Mouse (Mus musculus) cerebellum, adult 2 months (tissue): Measurements from ENCODE around the gene Zfyve19. TPM values are rescaled to one million over a fixed set of nuclear protein-coding genes. Genes with fewer than 3 reads are reported as not detected.

Experiments
- DNase-seq, 2 experiments: peaks; one replicate each; pipeline ENCODE4 v3.0.0; 2021
- H3K27ac ChIP-seq: fragments of 200-500 bp; 2 replicates; pipeline ENCODE4 v1.5.1; 2012; ENCODE audit warnings: low read length, control low read depth, inconsistent platforms; ENCODE audit not compliant: insufficient read depth
- H3K27me3 ChIP-seq: fragments of 200-500 bp; 2 replicates; pipeline ENCODE4 v1.6.1; 2012; ENCODE audit warnings: inconsistent platforms, mild to moderate bottlenecking, low read length, moderate library complexity; ENCODE audit not compliant: control insufficient read depth, insufficient read depth
- H3K4me1 ChIP-seq: fragments of 200-500 bp; 2 replicates; pipeline ENCODE4 v1.6.1; 2011; ENCODE audit warnings: low read length; ENCODE audit not compliant: control insufficient read depth, insufficient read depth
- H3K4me3 ChIP-seq: fragments of 200-500 bp; replicated peaks from 2 replicates; pipeline ENCODE3; 2011; ENCODE audit warnings: mild to moderate bottlenecking, low read depth, low read length, control low read depth; ENCODE audit not compliant: insufficient read depth
- CTCF ChIP-seq: fragments of 200-500 bp; IDR thresholded peaks from 2 replicates; pipeline ENCODE4 v1.5.1; 2011; ENCODE audit warnings: low read depth, mild to moderate bottlenecking, control low read depth, low read length, moderate library complexity, borderline replicate concordance; ENCODE audit not compliant: insufficient read depth
- POLR2A ChIP-seq: fragments of 200-500 bp; IDR thresholded peaks from 2 replicates; pipeline ENCODE4 v1.6.1; 2011; ENCODE audit warnings: low read length, control low read depth, borderline replicate concordance; ENCODE audit not compliant: insufficient read depth
- WGBS: fragments of 180-500 bp; shearing (Covaris S2); methylation state at CpG from one replicate; pipeline ENCODE4 v1.1.7; 2018; 5-methylcytosine and 5-hydroxymethylcytosine counted together
- polyA plus RNA-seq: library from polyadenylated mRNA; depleted of rRNA; stranded (reverse); fragments of >200 nt; gene quantifications from 2 replicates; pipeline ENCODE4 v1.2.3, GENCODE M21; 2012

Zfyve19 gene
- polyA plus RNA-seq, 1 experiment = 65.6 TPM

GRCm38 (mm10) chr2:119198934-119199333 is 9.5 kb upstream of the Zfyve19 start:
- Histone ChIP-seq H3K4me3 (no peak overlapping the region), H3K27ac (no peak overlapping the region), H3K27me3 (no peaks in the 10 kb centered on the region), H3K4me1 (no peaks in the 10 kb centered on the region; the same call in 1 of the 2 replicates)
- 46% methylated on average over 3 of the region's 3 CpGs for WGBS
- TF ChIP-seq CTCF = no peak
- no peak for TF ChIP-seq POLR2A
- no peak for DNase-seq

GRCm38 (mm10) chr2:119202914-119203453 is 5.4 kb upstream of the Zfyve19 start:
- TF ChIP-seq CTCF = no peak
- TF ChIP-seq POLR2A = no peak
- no peak overlapping the region for H3K27ac ChIP-seq
- no peak overlapping the region for H3K4me3 ChIP-seq
- no peaks in the 10 kb centered on the region; the same call in 1 of the 2 replicates for H3K4me1 ChIP-seq
- no peaks in the 10 kb centered on the region for H3K27me3 ChIP-seq
- 53% methylated on average over 5 of the region's 5 CpGs for WGBS
- DNase-seq = no peak

- no peak for TF ChIP-seq POLR2A
- no peak for TF ChIP-seq CTCF
- H3K4me1 ChIP-seq = no peaks in the 10 kb centered on the region; the same call in 1 of the 2 replicates
- WGBS = 64% methylated on average over 4 of the region's 4 CpGs
- DNase-seq = no peak
- no peak overlapping the region for H3K4me3 ChIP-seq
- no peak overlapping the region for H3K27ac ChIP-seq
- no peaks in the 10 kb centered on the region for H3K27me3 ChIP-seq
Observed at GRCm38 (mm10) chr2:119203871-119204460, 4.5 kb upstream of the Zfyve19 start.

GRCm38 (mm10) chr2:119207961-119208343 is 465 bp upstream of the Zfyve19 start:
- TF ChIP-seq CTCF (no peak), POLR2A (no peak)
- no peak for DNase-seq
- Histone ChIP-seq H3K4me3 (peak overlapping the region; percentile 74), H3K27ac (no peak overlapping the region), H3K4me1 (no peaks in the 10 kb centered on the region; the same call in 1 of the 2 replicates), H3K27me3 (no peaks in the 10 kb centered on the region)
- 11% methylated on average over 6 of the region's 6 CpGs for WGBS

- TF ChIP-seq POLR2A (no peak), CTCF (no peak)
- WGBS = under 1% methylated on average over 13 of the region's 13 CpGs
- H3K27ac ChIP-seq = no peak overlapping the region
- no peak for DNase-seq
- peak overlapping the region; percentile 72 for H3K4me3 ChIP-seq
- no peaks in the 10 kb centered on the region for H3K27me3 ChIP-seq
- no peaks in the 10 kb centered on the region; the same call in 1 of the 2 replicates for H3K4me1 ChIP-seq
Observed at GRCm38 (mm10) chr2:119209176-119209507, 725 bp downstream of the Zfyve19 start.

- TF ChIP-seq CTCF = no peak
- no peak for TF ChIP-seq POLR2A
- Histone ChIP-seq H3K4me3 (no peak within 1 kb of the TSS), H3K27me3 (no peaks in the 10 kb centered on the region), H3K4me1 (no peaks in the 10 kb centered on the region), H3K27ac (no peak within 1 kb of the TSS)
- DNase-seq = no peak
- 72% methylated on average over 6 of the region's 6 CpGs for WGBS
Observed at GRCm38 (mm10) chr2:119229775-119230704, 21.6 kb downstream of the Zfyve19 start, which contains the start of gene Ppp1r14d. Gene Ppp1r14d (minus strand): TSS chr2:119229906.

GRCm38 (mm10) chr2:119236682-119237209 is 28.3 kb downstream of the Zfyve19 start:
- Histone ChIP-seq H3K27ac (no peak overlapping the region), H3K4me3 (no peak overlapping the region), H3K27me3 (peaks cover 5% of the 10 kb centered on the region; the same call in 1 of the 2 replicates), H3K4me1 (no peaks in the 10 kb centered on the region)
- no peak for TF ChIP-seq POLR2A
- TF ChIP-seq CTCF = no peak
- DNase-seq = no peak
- 15% methylated on average over 25 of the region's 25 CpGs for WGBS
